Mouse (Mus musculus) liver, adult 2 months (tissue): ENCODE results near the gene Tfcp2l1. TPM values are rescaled to one million over a fixed set of nuclear protein-coding genes. Genes with fewer than 3 reads are reported as not detected.

Source experiments
- DNase-seq: peaks from one replicate; pipeline ENCODE4 v3.0.0-alpha.2; 2011; ENCODE audit warnings: low read depth, low spot score; ENCODE audit errors: extremely low read depth
- H3K27ac ChIP-seq: fragments of 200-500 bp; replicated peaks from 2 replicates; pipeline ENCODE4 v1.5.1; 2012; ENCODE audit warnings: low read depth, mild to moderate bottlenecking, control low read depth, inconsistent platforms, low read length; ENCODE audit not compliant: insufficient read depth
- H3K27me3 ChIP-seq: fragments of 200-500 bp; 2 replicates; pipeline ENCODE4 v1.6.1; 2012; ENCODE audit warnings: mild to moderate bottlenecking, moderate library complexity, low read length, inconsistent platforms; ENCODE audit not compliant: control insufficient read depth, insufficient read depth
- H3K36me3 ChIP-seq: fragments of 200-500 bp; 2 replicates; pipeline ENCODE4 v1.6.1; 2012; ENCODE audit warnings: low read length, inconsistent platforms; ENCODE audit not compliant: control insufficient read depth, insufficient read depth
- H3K4me1 ChIP-seq: fragments of 200-500 bp; 2 replicates; pipeline ENCODE4 v1.6.1; 2011; ENCODE audit warnings: low read length; ENCODE audit not compliant: control insufficient read depth, insufficient read depth
- H3K4me3 ChIP-seq: fragments of 200-500 bp; 2 replicates; pipeline ENCODE4 v1.5.1; 2011; ENCODE audit warnings: low read depth, mild to moderate bottlenecking, control low read depth, low read length, moderate library complexity; ENCODE audit not compliant: insufficient read depth
- H3K79me2 ChIP-seq: fragments of 200-500 bp; 2 replicates; pipeline ENCODE4 v1.6.1; 2012; ENCODE audit warnings: inconsistent platforms, mild to moderate bottlenecking, low read length, moderate library complexity; ENCODE audit not compliant: control insufficient read depth, insufficient read depth
- H3K9ac ChIP-seq: fragments of 200-500 bp; 2 replicates; pipeline ENCODE4 v1.6.1; 2012; ENCODE audit warnings: low read depth, mild to moderate bottlenecking, control low read depth, inconsistent platforms, low read length
- CTCF ChIP-seq: fragments of 200-500 bp; IDR thresholded peaks from 2 replicates; pipeline ENCODE4 v1.5.1; 2011; ENCODE audit warnings: low read depth, low read length, control low read depth
- POLR2A ChIP-seq: fragments of 200-500 bp; IDR thresholded peaks from 2 replicates; pipeline ENCODE4 v1.6.1; 2011; ENCODE audit warnings: low read length, control low read depth; ENCODE audit not compliant: insufficient read depth; ENCODE audit errors: extremely low read depth
- polyA plus RNA-seq: library from polyadenylated mRNA; depleted of rRNA; stranded (reverse); fragments of >200 nt; gene quantifications from 2 replicates; pipeline ENCODE4 v1.2.3, GENCODE M21; 2012; rRNA removed
- total RNA-seq: library from RNA; depleted of rRNA; stranded (reverse); fragments of >200 nt; gene quantifications from 2 replicates; pipeline ENCODE4 v1.2.3, GENCODE M21; 2014; rRNA removed

The Tfcp2l1 gene
- total and polyA plus RNA-seq, 2 experiments = 1.6 to 3.3 TPM

- H3K79me2 ChIP-seq = no peaks in the 10 kb centered on the region
- H3K27ac ChIP-seq = no peak overlapping the region
- H3K36me3 ChIP-seq = no peaks in the 10 kb centered on the region
- no peak overlapping the region for H3K9ac ChIP-seq
- no peaks in the 10 kb centered on the region for H3K27me3 ChIP-seq
- TF ChIP-seq POLR2A = no peak
- TF ChIP-seq CTCF = no peak
- DNase-seq = no peak
- peaks cover under 1% of the 10 kb centered on the region; the same call in 1 of the 2 replicates for H3K4me1 ChIP-seq
- no peak overlapping the region for H3K4me3 ChIP-seq
Observed at GRCm38 (mm10) chr1:118728796-118729195, 101.1 kb downstream of the Tfcp2l1 start.

Other genes with a start within 250 kb of the Tfcp2l1 start
- gene Clasp1, start 238.9 kb upstream of the Tfcp2l1 start, total RNA-seq = 12.1 and 12.8 TPM in 2 replicates
- gene Clasp1, start 238.9 kb upstream of the Tfcp2l1 start, polyA plus RNA-seq = 4.1 and 4.4 TPM in 2 replicates